Mouse (Mus musculus) myocyte (in vitro differentiated cells): ENCODE results near the gene Bcl7b. TPM values are rescaled to one million over a fixed set of nuclear protein-coding genes. Genes with fewer than 3 reads are reported as not detected.

Experiments
- H3K27me3 ChIP-seq: one replicate; pipeline ENCODE4 v1.6.1; 2011; ENCODE audit not compliant: control insufficient read depth, insufficient read depth, insufficient read length
- H3K36me3 ChIP-seq: one replicate; pipeline ENCODE4 v1.6.1; 2011; ENCODE audit not compliant: control insufficient read depth, insufficient read depth
- H3K4me2 ChIP-seq: one replicate; pipeline ENCODE4 v1.6.1; 2011; ENCODE audit warnings: low read depth, control low read depth
- H3K4me3 ChIP-seq: one replicate; pipeline ENCODE4 v1.5.1; 2011; ENCODE audit warnings: mild to moderate bottlenecking, control low read depth, moderate library complexity
- H3K79me2 ChIP-seq: one replicate; pipeline ENCODE4 v1.6.1; 2011; ENCODE audit not compliant: control insufficient read depth, insufficient read depth
- H3ac ChIP-seq: one replicate; pipeline ENCODE4 v1.6.1; 2011; ENCODE audit not compliant: control insufficient read depth, insufficient read length
- CEBPB ChIP-seq: IDR thresholded peaks from 2 replicates; pipeline ENCODE4 v1.6.1; 2011; ENCODE audit warnings: mild to moderate bottlenecking, moderate library complexity; ENCODE audit not compliant: poor library complexity, insufficient read depth, severe bottlenecking
- E2F4 ChIP-seq: IDR thresholded peaks from one replicate; pipeline ENCODE4 v1.6.1; 2011; ENCODE audit warnings: mild to moderate bottlenecking, control low read depth, moderate library complexity; ENCODE audit not compliant: insufficient read depth
- MAX ChIP-seq: IDR thresholded peaks from one replicate; pipeline ENCODE4 v1.6.1; 2011; ENCODE audit warnings: low read depth, mild to moderate bottlenecking, control low read depth
- MYOD1 ChIP-seq, 3 experiments: IDR thresholded peaks; one replicate each; pipeline ENCODE4 v1.6.1; 2011; ENCODE audit warnings: control low read depth in 2 of 3, low read depth in 2 of 3, mild to moderate bottlenecking in 2 of 3, moderate library complexity in 1 of 3; ENCODE audit not compliant: insufficient read length in 2 of 3, control insufficient read depth in 1 of 3
- MYOG ChIP-seq, 3 experiments: IDR thresholded peaks; one replicate each; pipeline ENCODE4 v1.6.1; 2011; ENCODE audit warnings: control low read depth in 2 of 3, low read depth in 2 of 3, mild to moderate bottlenecking in 2 of 3; ENCODE audit not compliant: insufficient read length in 2 of 3, control insufficient read depth in 1 of 3, insufficient read depth in 1 of 3
- POLR2A ChIP-seq: IDR thresholded peaks from one replicate; pipeline ENCODE4 v1.6.1; 2011; ENCODE audit warnings: low read depth, mild to moderate bottlenecking, control low read depth, moderate library complexity; ENCODE audit not compliant: insufficient read length
- POLR2AphosphoS2 ChIP-seq: IDR thresholded peaks from one replicate; pipeline ENCODE4 v1.6.1; 2011; ENCODE audit warnings: low read depth, control low read depth; ENCODE audit not compliant: insufficient read length
- REST ChIP-seq: IDR thresholded peaks from one replicate; pipeline ENCODE4 v1.6.1; 2011; ENCODE audit warnings: mild to moderate bottlenecking, control low read depth, moderate library complexity; ENCODE audit not compliant: insufficient read depth, insufficient read length
- SRF ChIP-seq: IDR thresholded peaks from one replicate; pipeline ENCODE4 v1.6.1; 2011; ENCODE audit warnings: low read depth; ENCODE audit not compliant: control insufficient read depth, insufficient read length
- TCF12 ChIP-seq: IDR thresholded peaks from one replicate; pipeline ENCODE4 v1.6.1; 2011; ENCODE audit warnings: mild to moderate bottlenecking, control low read depth; ENCODE audit not compliant: poor library complexity, insufficient read depth, severe bottlenecking
- TCF3 ChIP-seq: IDR thresholded peaks from one replicate; pipeline ENCODE4 v1.6.1; 2011; ENCODE audit warnings: low read depth, control low read depth; ENCODE audit not compliant: insufficient read length
- USF1 ChIP-seq: IDR thresholded peaks from one replicate; pipeline ENCODE4 v1.6.1; 2011; ENCODE audit warnings: low read depth, mild to moderate bottlenecking, control low read depth, moderate library complexity
- polyA plus RNA-seq: library from polyadenylated mRNA; unstranded; fragments of >200 nt; fragmentation: generic; extraction: Trizol; gene quantifications from one replicate; pipeline ENCODE4 v1.2.1, GENCODE M21; 2012; ENCODE audit warnings: missing spikeins

Bcl7b gene
- polyA plus RNA-seq, 1 experiment: 37.3 TPM

DNA sequence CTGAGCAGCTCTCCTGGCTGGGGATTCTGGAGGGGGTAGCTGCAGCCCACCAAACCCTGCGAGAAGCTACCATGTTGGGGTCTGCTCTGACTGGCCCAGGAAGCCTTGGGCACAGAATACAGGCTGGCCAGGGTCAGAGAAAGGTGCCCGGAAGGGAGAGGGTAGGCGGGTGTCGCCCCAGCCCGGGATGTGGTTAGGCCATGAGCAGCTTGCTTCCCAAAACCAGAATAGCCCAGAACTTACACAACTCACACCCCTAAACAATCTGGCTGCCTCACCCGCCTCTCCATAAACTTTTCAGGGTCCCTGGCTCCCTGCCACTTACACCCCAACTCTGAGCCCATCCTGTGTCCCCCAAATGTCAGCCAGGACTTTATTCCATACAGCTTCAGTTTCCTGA lies 40.4 kb upstream of the Bcl7b start:
- Histone ChIP-seq H3K36me3 (no peaks in the 10 kb centered on the region), H3K27me3 (peaks cover 52% of the 10 kb centered on the region), H3K4me2 (no peak overlapping the region), H3ac (no peak overlapping the region), H3K4me3 (no peak overlapping the region), H3K79me2 (no peaks in the 10 kb centered on the region)
- no peak for TF ChIP-seq MYOG (IDR thresholded peaks at IDR 0.05; ENCODE audit: control insufficient read depth in 1 of 3, insufficient read depth in 1 of 3, insufficient read length in 2 of 3, low read depth in 2 of 3)
- no peak for TF ChIP-seq TCF12
- no peak for TF ChIP-seq MAX
- TF ChIP-seq MYOD1 (IDR thresholded peaks at IDR 0.05; ENCODE audit: control insufficient read depth in 1 of 3, insufficient read length in 2 of 3, low read depth in 2 of 3): no peak
- no peak for TF ChIP-seq USF1
- TF ChIP-seq POLR2A: no peak
- TF ChIP-seq POLR2AphosphoS2: no peak
- no peak for TF ChIP-seq SRF
- TF ChIP-seq CEBPB: no peak
- no peak for TF ChIP-seq TCF3
- TF ChIP-seq E2F4: no peak
- no peak for TF ChIP-seq REST

DNA sequence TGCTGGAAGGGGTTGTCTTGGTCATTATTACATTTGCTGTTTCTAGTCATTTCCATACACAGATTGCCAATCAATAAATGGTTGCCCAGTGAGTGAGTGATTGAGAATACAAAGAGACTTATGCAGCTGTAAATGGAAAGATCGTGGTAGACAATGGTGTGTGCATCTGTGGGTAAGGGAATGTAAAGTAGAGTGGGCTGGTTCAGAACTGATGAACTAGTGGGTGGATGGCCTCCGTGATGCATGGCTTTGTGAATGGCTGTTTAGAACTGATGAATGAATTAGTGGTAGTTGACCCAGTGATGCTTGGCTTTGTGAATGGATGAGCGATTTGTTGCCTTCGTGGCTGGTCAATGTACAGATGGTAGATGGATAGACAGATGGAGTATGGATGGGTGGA lies 38.3 kb upstream of the Bcl7b start:
- Histone ChIP-seq H3K36me3 (no peaks in the 10 kb centered on the region), H3K4me2 (no peak overlapping the region), H3K79me2 (no peaks in the 10 kb centered on the region), H3K4me3 (no peak overlapping the region), H3K27me3 (peaks cover 56% of the 10 kb centered on the region), H3ac (no peak overlapping the region)
- TF ChIP-seq POLR2A: no peak
- TF ChIP-seq TCF3: no peak
- no peak for TF ChIP-seq MYOD1 (IDR thresholded peaks at IDR 0.05; ENCODE audit: control insufficient read depth in 1 of 3, insufficient read length in 2 of 3, low read depth in 2 of 3)
- TF ChIP-seq SRF: no peak
- TF ChIP-seq MAX: no peak
- no peak for TF ChIP-seq USF1
- TF ChIP-seq POLR2AphosphoS2: no peak
- TF ChIP-seq CEBPB: no peak
- TF ChIP-seq E2F4: no peak
- no peak for TF ChIP-seq REST
- TF ChIP-seq MYOG (IDR thresholded peaks at IDR 0.05; ENCODE audit: control insufficient read depth in 1 of 3, insufficient read depth in 1 of 3, insufficient read length in 2 of 3, low read depth in 2 of 3): no peak
- no peak for TF ChIP-seq TCF12

DNA sequence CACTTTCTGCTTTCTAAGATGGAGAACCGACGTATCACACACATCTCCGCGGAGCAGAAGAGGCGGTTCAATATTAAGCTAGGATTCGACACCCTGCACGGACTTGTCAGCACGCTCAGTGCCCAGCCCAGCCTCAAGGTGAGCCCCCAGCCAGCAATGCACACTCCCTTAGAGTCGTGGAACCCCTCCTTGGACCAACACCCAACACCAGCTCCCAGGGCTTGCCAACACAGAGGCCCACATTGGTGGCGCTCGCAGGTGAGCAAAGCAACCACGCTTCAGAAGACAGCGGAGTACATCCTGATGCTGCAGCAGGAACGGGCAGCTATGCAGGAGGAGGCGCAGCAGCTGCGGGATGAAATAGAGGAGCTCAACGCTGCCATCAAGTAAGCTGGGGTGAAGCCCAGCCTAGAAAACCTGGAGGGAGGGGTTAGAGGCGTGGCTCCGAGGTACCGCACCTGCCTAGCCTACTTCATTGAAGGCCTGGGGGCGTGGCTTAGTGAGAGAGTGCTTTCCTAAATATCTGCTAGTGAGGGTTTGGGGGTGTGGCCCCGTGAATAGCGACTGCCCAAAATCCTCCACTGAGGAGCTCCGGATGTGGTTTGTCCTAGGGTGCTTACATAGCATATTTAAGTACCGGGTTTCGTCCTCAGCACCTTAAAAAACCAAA lies 34.2 kb upstream of the Bcl7b start:
- no peak for TF ChIP-seq USF1
- no peak for TF ChIP-seq E2F4
- no peak for TF ChIP-seq POLR2A
- no peak for TF ChIP-seq SRF
- TF ChIP-seq MAX: no peak
- no peak for TF ChIP-seq MYOG (IDR thresholded peaks at IDR 0.05; ENCODE audit: control insufficient read depth in 1 of 3, insufficient read depth in 1 of 3, insufficient read length in 2 of 3, low read depth in 2 of 3)
- TF ChIP-seq CEBPB: no peak
- TF ChIP-seq POLR2AphosphoS2: no peak
- no peak for TF ChIP-seq TCF12
- TF ChIP-seq REST: no peak
- TF ChIP-seq TCF3: no peak
- no peak for TF ChIP-seq MYOD1 (IDR thresholded peaks at IDR 0.05; ENCODE audit: control insufficient read depth in 1 of 3, insufficient read length in 2 of 3, low read depth in 2 of 3)
- Histone ChIP-seq H3K4me3 (no peak overlapping the region), H3ac (no peak overlapping the region), H3K36me3 (no peaks in the 10 kb centered on the region), H3K79me2 (no peaks in the 10 kb centered on the region), H3K4me2 (no peak overlapping the region), H3K27me3 (peaks cover 33% of the 10 kb centered on the region)

DNA sequence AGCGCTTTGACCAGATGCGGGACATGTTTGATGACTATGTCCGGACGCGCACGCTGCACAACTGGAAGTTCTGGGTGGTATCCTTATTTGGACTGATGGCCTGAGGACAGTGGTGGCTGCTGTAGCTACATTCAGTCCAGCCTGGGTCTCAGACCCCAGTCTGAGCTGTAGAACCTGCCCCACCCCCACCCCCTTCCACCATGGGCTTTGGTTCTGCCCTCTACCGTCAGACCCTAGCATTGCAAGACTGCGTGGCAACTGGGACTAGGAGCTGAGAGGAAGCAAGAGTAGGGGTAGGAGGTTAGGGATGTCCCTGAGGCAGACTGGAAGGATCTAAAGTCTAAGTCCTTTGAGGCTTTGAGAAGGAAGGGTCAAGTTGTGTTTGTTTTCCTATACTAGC lies 33.5 kb upstream of the Bcl7b start:
- TF ChIP-seq SRF: no peak
- no peak for TF ChIP-seq TCF12
- TF ChIP-seq REST: no peak
- no peak for TF ChIP-seq POLR2AphosphoS2
- no peak for TF ChIP-seq MAX
- no peak for TF ChIP-seq TCF3
- no peak for TF ChIP-seq USF1
- no peak for TF ChIP-seq MYOG (IDR thresholded peaks at IDR 0.05; ENCODE audit: control insufficient read depth in 1 of 3, insufficient read depth in 1 of 3, insufficient read length in 2 of 3, low read depth in 2 of 3)
- TF ChIP-seq POLR2A: no peak
- TF ChIP-seq MYOD1 (IDR thresholded peaks at IDR 0.05; ENCODE audit: control insufficient read depth in 1 of 3, insufficient read length in 2 of 3, low read depth in 2 of 3): no peak
- Histone ChIP-seq H3K4me3 (no peak overlapping the region), H3K79me2 (no peaks in the 10 kb centered on the region), H3K36me3 (no peaks in the 10 kb centered on the region), H3ac (no peak overlapping the region), H3K4me2 (no peak overlapping the region), H3K27me3 (peaks cover 28% of the 10 kb centered on the region)

DNA sequence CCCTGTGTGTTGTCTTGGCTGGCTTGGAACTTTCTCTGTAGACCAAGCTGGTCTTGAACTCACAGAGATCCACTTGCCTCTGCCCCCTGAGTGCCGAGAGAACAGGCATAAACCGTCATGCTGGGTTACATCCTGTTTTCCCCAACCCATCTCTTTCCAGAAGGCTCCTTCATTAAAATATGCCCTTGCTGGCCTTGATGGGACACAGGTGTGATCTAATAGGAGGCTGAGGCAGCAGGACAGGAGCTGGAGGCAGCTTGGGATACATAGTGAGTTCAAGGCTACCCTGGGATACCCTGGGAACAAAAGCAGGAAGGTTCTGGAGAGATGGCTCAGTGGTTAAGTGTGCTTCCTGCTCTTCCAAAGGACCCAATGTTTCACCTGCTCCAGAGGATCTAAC lies 28.2 kb upstream of the Bcl7b start:
- Histone ChIP-seq H3K79me2 (no peaks in the 10 kb centered on the region), H3K27me3 (peaks cover 36% of the 10 kb centered on the region), H3ac (no peak overlapping the region), H3K4me3 (no peak overlapping the region), H3K36me3 (no peaks in the 10 kb centered on the region), H3K4me2 (no peak overlapping the region)
- no peak for TF ChIP-seq POLR2AphosphoS2
- no peak for TF ChIP-seq MYOD1 (IDR thresholded peaks at IDR 0.05; ENCODE audit: control insufficient read depth in 1 of 3, insufficient read length in 2 of 3, low read depth in 2 of 3)
- TF ChIP-seq REST: no peak
- TF ChIP-seq USF1: no peak
- TF ChIP-seq MAX: no peak
- TF ChIP-seq TCF12: no peak
- no peak for TF ChIP-seq CEBPB
- no peak for TF ChIP-seq E2F4
- TF ChIP-seq TCF3: no peak
- no peak for TF ChIP-seq POLR2A
- TF ChIP-seq SRF: no peak
